Mouse (Mus musculus) ES-Bruce4 (cell line): ENCODE results near the gene Fbxo42. TPM values are rescaled to one million over a fixed set of nuclear protein-coding genes. Genes with fewer than 3 reads are reported as not detected.

Experiments
- H3K27ac ChIP-seq: 2 replicates; pipeline ENCODE4 v1.5.1; 2012; ENCODE audit warnings: low read length, inconsistent platforms; ENCODE audit not compliant: insufficient read depth
- H3K27me3 ChIP-seq: 2 replicates; pipeline ENCODE4 v1.6.1; 2012; ENCODE audit warnings: mild to moderate bottlenecking, low read length, inconsistent platforms; ENCODE audit not compliant: control insufficient read depth, poor library complexity, insufficient read depth, severe bottlenecking
- H3K36me3 ChIP-seq: 2 replicates; pipeline ENCODE4 v1.6.1; 2012; ENCODE audit warnings: inconsistent platforms, mild to moderate bottlenecking, low read length, moderate library complexity; ENCODE audit not compliant: control insufficient read depth, poor library complexity, insufficient read depth, severe bottlenecking
- H3K4me1 ChIP-seq: one replicate; pipeline ENCODE4 v1.8.1; 2011; ENCODE audit warnings: low read length; ENCODE audit not compliant: control insufficient read depth, insufficient read depth
- H3K4me3 ChIP-seq: 2 replicates; pipeline ENCODE4 v1.5.1; 2011; ENCODE audit warnings: low read depth, mild to moderate bottlenecking, low read length
- H3K9ac ChIP-seq: 2 replicates; pipeline ENCODE4 v1.6.1; 2012; ENCODE audit warnings: low read depth, mild to moderate bottlenecking, inconsistent platforms; ENCODE audit not compliant: poor library complexity, severe bottlenecking
- H3K9me3 ChIP-seq: replicated peaks from 2 replicates; pipeline ENCODE4 v1.6.1; 2012; ENCODE audit warnings: mild to moderate bottlenecking, low read length, inconsistent platforms; ENCODE audit not compliant: control insufficient read depth, poor library complexity, insufficient read depth, severe bottlenecking
- CTCF ChIP-seq: IDR thresholded peaks from one replicate; pipeline ENCODE4 v1.8.1; 2011; ENCODE audit warnings: low read depth, low read length
- EP300 ChIP-seq: IDR thresholded peaks from 2 replicates; pipeline ENCODE4 v1.6.1; 2011; ENCODE audit warnings: low read depth, low read length; ENCODE audit not compliant: insufficient read depth
- POLR2A ChIP-seq: IDR thresholded peaks from one replicate; pipeline ENCODE4 v1.8.1; 2011; ENCODE audit warnings: low read length; ENCODE audit not compliant: insufficient read depth
- polyA plus RNA-seq: library from polyadenylated mRNA; stranded (reverse); fragments of >200 nt; gene quantifications from 2 replicates; pipeline ENCODE4 v1.2.4, GENCODE M21; 2011; ENCODE audit warnings: low read depth; ENCODE audit not compliant: missing spikeins, insufficient read depth, insufficient read length

Fbxo42 gene
- polyA plus RNA-seq, 1 experiment = 31.8 TPM

- H3K36me3 ChIP-seq = no peaks in the 10 kb centered on the region
- H3K27ac ChIP-seq = no peak overlapping the region
- H3K9ac ChIP-seq = no peak overlapping the region
- H3K27me3 ChIP-seq = no peaks in the 10 kb centered on the region
- no peak overlapping the region for H3K4me3 ChIP-seq
- no peak for TF ChIP-seq POLR2A
- TF ChIP-seq EP300 = no peak
- no peak for TF ChIP-seq CTCF
- H3K4me1 ChIP-seq = peaks cover 4% of the 10 kb centered on the region
- H3K9me3 ChIP-seq = no peaks in the 10 kb centered on the region
Observed at GRCm38 (mm10) chr4:141249383-141249782, 101.7 kb downstream of the Fbxo42 start.

- no peaks in the 10 kb centered on the region for H3K27me3 ChIP-seq
- peak overlapping the region; percentile 7 for H3K4me3 ChIP-seq
- no peak overlapping the region for H3K9ac ChIP-seq
- no peak overlapping the region for H3K27ac ChIP-seq
- peaks cover 4% of the 10 kb centered on the region for H3K4me1 ChIP-seq
- no peaks in the 10 kb centered on the region for H3K36me3 ChIP-seq
- no peaks in the 10 kb centered on the region for H3K9me3 ChIP-seq
- TF ChIP-seq EP300 (no peak), POLR2A (no peak), CTCF (no peak)
Observed at GRCm38 (mm10) chr4:141251071-141251470, 103.4 kb downstream of the Fbxo42 start.

GRCm38 (mm10) chr4:141252641-141253040 is 104.9 kb downstream of the Fbxo42 start:
- Histone ChIP-seq H3K9me3 (no peaks in the 10 kb centered on the region), H3K27ac (no peak overlapping the region), H3K27me3 (no peaks in the 10 kb centered on the region), H3K4me1 (peaks cover 4% of the 10 kb centered on the region), H3K36me3 (no peaks in the 10 kb centered on the region), H3K4me3 (no peak overlapping the region), H3K9ac (no peak overlapping the region)
- no peak for TF ChIP-seq CTCF
- TF ChIP-seq EP300 = no peak
- no peak for TF ChIP-seq POLR2A

Other genes with a start within 250 kb of the Fbxo42 start
- 6.3 TPM in 2 replicates for gene Padi2, start 241.6 kb upstream of the Fbxo42 start, polyA plus RNA-seq
- gene Sdhb, start 186.7 kb upstream of the Fbxo42 start, polyA plus RNA-seq = 99.6 and 103 TPM in 2 replicates
- 16.8 and 17.0 TPM in 2 replicates for gene Atp13a2, start 161.0 kb upstream of the Fbxo42 start, polyA plus RNA-seq
- gene Mfap2, start 137.5 kb upstream of the Fbxo42 start, polyA plus RNA-seq = 4.5 and 5.2 TPM in 2 replicates
- 35.0 TPM in 2 replicates for gene Crocc, start 87.4 kb upstream of the Fbxo42 start, polyA plus RNA-seq
- 27.7 and 34.6 TPM in 2 replicates for gene Necap2, start 69.6 kb upstream of the Fbxo42 start, polyA plus RNA-seq
- 0.67 TPM in 1 of 2 replicates, not detected in the other for gene Spata21, start 59.6 kb upstream of the Fbxo42 start, polyA plus RNA-seq
- 122 and 136 TPM in 2 replicates for gene Szrd1, start 8.1 kb upstream of the Fbxo42 start, polyA plus RNA-seq
- gene Rsg1, start 66.0 kb downstream of the Fbxo42 start, polyA plus RNA-seq = 1.6 and 2.8 TPM in 2 replicates
- 7.5 and 8.3 TPM in 2 replicates for gene Arhgef19, start 91.6 kb downstream of the Fbxo42 start, polyA plus RNA-seq
- 44.7 and 51.3 TPM in 2 replicates for gene Epha2, start 153.3 kb downstream of the Fbxo42 start, polyA plus RNA-seq
- 3.0 and 3.6 TPM in 2 replicates for gene Fam131c, start 220.3 kb downstream of the Fbxo42 start, polyA plus RNA-seq